Mouse (Mus musculus) left cerebral cortex, postnatal 25 days (tissue): ENCODE data around the gene Mid2. TPM values are rescaled to one million over a fixed set of nuclear protein-coding genes. Genes with fewer than 3 reads are reported as not detected.

Experiments
- total RNA-seq, 2 experiments: library from RNA; stranded (reverse); gene quantifications; 2 replicates each; pipeline ENCODE4 v1.2.3; 2021

Mid2 gene
- total RNA-seq, 2 experiments from 2014 or later: 24.4 to 28.2 TPM

Other genes starting within 250 kb of the Mid2 start
- 10 to 100 TPM; 63.5 to 83.1 TPM for gene Prps1, start 208.0 kb upstream of the Mid2 start, total RNA-seq
- 100 to 1,000 TPM; 113 to 134 TPM for gene Tsc22d3, start 63.9 kb upstream of the Mid2 start, total RNA-seq
- gene Tex13b, start 148.8 kb downstream of the Mid2 start, total RNA-seq: not detected
- gene Vsig1, start 243.0 kb downstream of the Mid2 start, total RNA-seq: not detected